Mouse (Mus musculus) forebrain, embryonic 11.5 days (tissue): Measurements from ENCODE around the gene Pla2g16. TPM values are rescaled to one million over a fixed set of nuclear protein-coding genes. Genes with fewer than 3 reads are reported as not detected.

Experiments
- ATAC-seq: fragments of 200-750 bp; cut with Nextera tagmentation; replicated peaks from 2 replicates; pipeline ENCODE4 v1.8.0; 2017; ENCODE audit warnings: moderate TSS enrichment; ENCODE audit not compliant: low FRiP score
- DNase-seq: peaks from one replicate; pipeline ENCODE4 v3.0.0-alpha.2; 2017; ENCODE audit warnings: low spot score
- H3K27ac ChIP-seq: fragments of 300-500 bp; sonication (generic); 2 replicates; pipeline ENCODE4 v1.5.1; 2014; ENCODE audit warnings: low read depth, low read length
- H3K27me3 ChIP-seq: fragments of 300-500 bp; sonication (generic); 2 replicates; pipeline ENCODE4 v1.6.1; 2014; ENCODE audit warnings: mild to moderate bottlenecking, low read length, mixed read lengths; ENCODE audit not compliant: control insufficient read depth, insufficient read depth
- H3K36me3 ChIP-seq: fragments of 300-500 bp; sonication (generic); 2 replicates; pipeline ENCODE4 v1.6.1; 2014; ENCODE audit warnings: mild to moderate bottlenecking, low read length, moderate library complexity, mixed read lengths; ENCODE audit not compliant: control insufficient read depth, insufficient read depth
- H3K4me1 ChIP-seq: fragments of 300-500 bp; sonication (generic); replicated peaks from 2 replicates; pipeline ENCODE4 v1.6.1; 2014; ENCODE audit warnings: low read length, mixed read lengths; ENCODE audit not compliant: control insufficient read depth, insufficient read depth
- H3K4me2 ChIP-seq: fragments of 300-500 bp; sonication (generic); 2 replicates; pipeline ENCODE4 v1.6.1; 2014; ENCODE audit warnings: low read depth, mild to moderate bottlenecking, low read length, moderate library complexity, mixed read lengths; ENCODE audit not compliant: severe bottlenecking
- H3K4me3 ChIP-seq: fragments of 300-500 bp; sonication (generic); 2 replicates; pipeline ENCODE4 v1.5.1; 2014; ENCODE audit warnings: low read depth, low read length
- H3K9ac ChIP-seq: fragments of 300-500 bp; sonication (generic); 2 replicates; pipeline ENCODE4 v1.6.1; 2014; ENCODE audit warnings: low read length
- H3K9me3 ChIP-seq: fragments of 300-500 bp; sonication (generic); 2 replicates; pipeline ENCODE4 v1.6.1; 2016; ENCODE audit warnings: low read length, mixed read lengths; ENCODE audit not compliant: control insufficient read depth
- WGBS: fragments of 180-500 bp; shearing (Covaris S2); extraction: QIAGEN DNeasy Blood & Tissue Kit; methylation state at CpG from one replicate; pipeline ENCODE4 v1.1.7; 2014; 5-methylcytosine and 5-hydroxymethylcytosine counted together
- polyA plus RNA-seq: library from polyadenylated mRNA; unstranded; fragments of >200 nt; fragmentation: Nextera tagmentation; extraction: Ambion mirVana; gene quantifications from 2 replicates; pipeline ENCODE4 v1.2.1, GENCODE M21; 2014

Pla2g16 gene
- polyA plus RNA-seq, 1 experiment from 2014 or later = 4.4 TPM

GRCm38 (mm10) chr19:7633786-7634185 lies 76.5 kb downstream of the Pla2g16 start:
- Histone ChIP-seq H3K4me3 (no peak overlapping the region), H3K9me3 (no peaks in the 10 kb centered on the region), H3K27ac (no peak overlapping the region), H3K4me1 (no peaks in the 10 kb centered on the region), H3K9ac (no peak overlapping the region), H3K36me3 (no peaks in the 10 kb centered on the region), H3K4me2 (no peak overlapping the region), H3K27me3 (no peaks in the 10 kb centered on the region)
- DNase-seq (no peak), ATAC-seq (no peak)
- 88% methylated on average over 1 of the region's 1 CpGs for WGBS

Other genes starting within 250 kb of the Pla2g16 start
- gene Mark2, start 215.6 kb upstream of the Pla2g16 start, polyA plus RNA-seq = 61.2 and 62.0 TPM in 2 replicates
- 39.9 and 52.0 TPM in 2 replicates for gene Spindoc, start 174.5 kb upstream of the Pla2g16 start, polyA plus RNA-seq
- gene 2700081O15Rik, start 139.8 kb upstream of the Pla2g16 start, polyA plus RNA-seq = 11.5 and 14.2 TPM in 2 replicates
- 268 and 273 TPM in 2 replicates for gene Rtn3, start 74.2 kb upstream of the Pla2g16 start, polyA plus RNA-seq
- gene Atl3, start 63.4 kb upstream of the Pla2g16 start, polyA plus RNA-seq = 9.8 and 10.3 TPM in 2 replicates
- gene Lgals12, start 49.7 kb downstream of the Pla2g16 start, polyA plus RNA-seq = 0.07 TPM in 1 of 2 replicates, not detected in the other
- not detected in 2 replicates for gene Hrasls5, start 55.1 kb downstream of the Pla2g16 start, polyA plus RNA-seq
- not detected in 2 replicates for gene Slc22a19, start 153.9 kb downstream of the Pla2g16 start, polyA plus RNA-seq
- gene Slc22a26, start 245.2 kb downstream of the Pla2g16 start, polyA plus RNA-seq = not detected in 2 replicates